Mouse (Mus musculus): ENCODE measurements around the gene Zfp160. TPM values are rescaled to one million over a fixed set of nuclear protein-coding genes. Genes with fewer than 3 reads are reported as not detected.
"Not testable (repeated sequence)": the region's sequence is repeated elsewhere in the genome, so short reads cannot be mapped to it uniquely, and the experiment has no call there.

Gene Zfp160
- polyA plus RNA-seq, 1 experiment from 2014 or later = 6.4 TPM

DNA sequence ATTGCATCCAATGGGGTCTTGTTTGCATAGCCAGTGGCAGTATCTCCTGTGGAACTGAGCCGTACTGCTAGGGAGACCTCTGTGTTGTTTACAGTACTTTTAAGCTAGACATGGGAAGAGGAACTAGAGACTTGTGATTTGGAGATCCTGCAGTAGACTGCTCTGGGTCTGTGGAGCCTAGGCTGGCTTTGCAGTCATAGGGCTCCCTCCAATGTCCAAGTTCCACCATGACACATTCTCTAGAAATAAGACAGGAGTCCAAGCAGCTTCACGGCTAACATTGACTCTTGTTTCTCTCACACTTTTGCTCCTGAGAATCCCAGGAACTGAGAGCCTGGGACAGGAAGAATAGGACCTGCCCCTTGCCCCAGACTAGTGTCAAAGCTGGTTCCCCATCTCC, 44.6 kb downstream of the Zfp160 start:
- WGBS = 70% methylated on average over 2 of the region's 2 CpGs
- Histone ChIP-seq H3K9ac (ENCODE audit: low read length) (no peak overlapping the region), H3K4me2 (replicated peaks; ENCODE audit: low read depth) (no peak overlapping the region), H3K27me3 (ENCODE audit: control insufficient read depth, insufficient read depth, low read length) (no peaks in the 10 kb centered on the region), H3K9me3 (ENCODE audit: control insufficient read depth, low read length) (no peaks in the 10 kb centered on the region), H3K36me3 (ENCODE audit: control insufficient read depth, insufficient read depth, low read length) (no peaks in the 10 kb centered on the region), H3K4me1 (replicated peaks; ENCODE audit: control insufficient read depth, insufficient read depth) (no peaks in the 10 kb centered on the region), H3K27ac (replicated peaks) (no peak overlapping the region), H3K4me3 (ENCODE audit: low read depth, low read length) (no peak overlapping the region)
- ATAC-seq (ENCODE audit: low FRiP score, low TSS enrichment) = no peak
- no peak for DNase-seq (ENCODE audit: low spot score)
- TF ChIP-seq EP300 (optimal IDR thresholded peaks at IDR 0.05) = no peak
- peak; percentile 53 for TF ChIP-seq CTCF (IDR thresholded peaks at IDR 0.05; ENCODE audit: low read depth)

DNA sequence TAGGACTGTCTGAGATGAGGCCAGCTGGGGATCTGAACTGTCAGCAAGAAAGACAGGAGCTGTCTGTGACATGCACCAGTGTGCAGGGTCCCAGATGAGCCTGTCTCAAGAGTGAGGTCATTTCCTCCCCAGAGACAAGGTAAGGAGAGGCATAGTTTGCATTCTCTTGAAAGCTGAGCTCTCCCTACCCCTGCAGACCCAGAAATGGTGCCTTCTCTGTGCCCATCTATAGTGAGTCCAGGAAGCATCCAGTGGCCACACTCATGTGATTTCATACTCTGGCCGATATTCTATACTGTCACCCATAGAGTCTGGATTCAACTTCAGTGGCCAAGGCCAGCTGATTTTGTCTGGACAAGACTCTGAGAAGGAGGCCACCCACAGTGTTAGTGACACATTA, 46.4 kb downstream of the Zfp160 start:
- H3K27ac ChIP-seq (replicated peaks); H3K4me2 ChIP-seq (replicated peaks; ENCODE audit: low read depth); DNase-seq (ENCODE audit: low spot score); H3K9me3 ChIP-seq (ENCODE audit: control insufficient read depth, low read length); H3K36me3 ChIP-seq (ENCODE audit: control insufficient read depth, insufficient read depth, low read length); ATAC-seq (ENCODE audit: low FRiP score, low TSS enrichment); H3K4me3 ChIP-seq (ENCODE audit: low read depth, low read length); H3K27me3 ChIP-seq (ENCODE audit: control insufficient read depth, insufficient read depth, low read length); H3K4me1 ChIP-seq (replicated peaks; ENCODE audit: control insufficient read depth, insufficient read depth); H3K9ac ChIP-seq (ENCODE audit: low read length): not testable (repeated sequence)
- 82% methylated on average over 1 of the region's 1 CpGs for WGBS

DNA sequence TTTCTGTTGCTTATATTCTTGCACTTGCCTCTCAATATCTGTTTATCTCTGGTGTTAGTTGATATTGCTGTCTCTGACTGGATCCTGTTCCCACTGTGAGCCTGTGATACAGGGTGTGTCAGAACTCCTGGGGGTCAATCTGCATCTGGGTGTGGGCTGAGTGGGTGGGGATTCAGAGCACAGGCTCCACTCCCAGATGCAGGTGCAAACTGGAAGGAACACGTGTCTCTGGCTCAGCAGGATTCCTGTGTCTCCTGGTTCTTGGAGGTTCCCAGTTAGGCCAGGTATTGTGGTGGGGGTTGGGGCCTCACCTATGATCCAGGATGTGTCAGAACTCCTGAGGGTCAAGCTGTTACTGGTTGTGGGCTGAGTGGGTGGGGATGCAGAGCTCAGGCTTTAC, 56.8 kb downstream of the Zfp160 start:
- no peaks in the 10 kb centered on the region for H3K9me3 ChIP-seq (ENCODE audit: control insufficient read depth, low read length)
- H3K27me3 ChIP-seq (ENCODE audit: control insufficient read depth, insufficient read depth, low read length) = no peaks in the 10 kb centered on the region
- no peak overlapping the region for H3K9ac ChIP-seq (ENCODE audit: low read length)
- H3K4me2 ChIP-seq (replicated peaks; ENCODE audit: low read depth) = no peak overlapping the region
- ATAC-seq (ENCODE audit: low FRiP score, low TSS enrichment) (0 out of 2 replicates have a peak, but pooled peaks have one; percentile 29), DNase-seq (ENCODE audit: low spot score) (no peak)
- H3K4me3 ChIP-seq (ENCODE audit: low read depth, low read length) = no peak overlapping the region
- no peaks in the 10 kb centered on the region for H3K4me1 ChIP-seq (replicated peaks; ENCODE audit: control insufficient read depth, insufficient read depth)
- 20% methylated on average over 1 of the region's 1 CpGs for WGBS
- no peak overlapping the region for H3K27ac ChIP-seq (replicated peaks)
- TF ChIP-seq CTCF (IDR thresholded peaks at IDR 0.05; ENCODE audit: low read depth) (no peak), EP300 (optimal IDR thresholded peaks at IDR 0.05) (no peak)
- no peaks in the 10 kb centered on the region for H3K36me3 ChIP-seq (ENCODE audit: control insufficient read depth, insufficient read depth, low read length)

DNA sequence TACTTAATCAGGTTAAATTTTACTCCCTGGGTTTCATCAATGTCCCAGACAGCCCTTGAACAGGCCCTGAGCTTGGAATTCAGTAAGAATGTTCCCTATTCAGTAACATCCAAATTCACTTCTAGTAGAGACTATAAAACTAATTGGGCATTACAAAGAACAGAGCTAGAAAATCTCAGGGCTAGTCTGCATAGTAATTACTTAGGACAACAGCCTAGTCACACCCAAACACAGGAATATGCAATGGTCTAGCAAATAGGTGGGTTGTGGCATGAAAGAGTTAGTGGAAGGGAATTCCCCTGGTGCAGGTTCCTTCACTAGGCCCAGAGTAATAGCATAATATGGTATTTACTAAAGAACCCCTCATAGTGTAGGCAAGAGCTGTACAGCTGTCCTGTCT, 58.3 kb downstream of the Zfp160 start:
- TF ChIP-seq CTCF (IDR thresholded peaks at IDR 0.05; ENCODE audit: low read depth) (no peak), EP300 (optimal IDR thresholded peaks at IDR 0.05) (no peak)

DNA sequence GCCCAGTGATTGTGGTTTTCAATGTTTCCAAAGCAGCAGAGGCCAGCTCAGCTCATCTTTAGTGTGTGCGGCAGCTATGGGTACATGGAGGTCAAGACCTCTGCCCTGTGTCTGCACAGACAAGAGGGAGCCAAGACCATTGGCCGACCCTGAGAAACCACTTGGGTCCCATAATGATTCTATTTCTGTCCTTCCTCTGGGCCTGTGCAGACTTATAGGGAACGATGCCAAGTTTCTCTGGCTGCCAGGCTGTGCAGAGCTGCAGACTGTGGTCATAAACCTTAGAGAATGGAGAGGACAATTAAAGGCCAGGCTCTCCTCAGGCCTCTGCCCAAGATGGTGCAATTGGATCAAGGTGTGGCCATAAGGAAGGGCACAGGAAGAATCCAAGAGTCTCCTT, 60.7 kb downstream of the Zfp160 start:
- H3K4me2 ChIP-seq (replicated peaks; ENCODE audit: low read depth); H3K9me3 ChIP-seq (ENCODE audit: control insufficient read depth, low read length); H3K27me3 ChIP-seq (ENCODE audit: control insufficient read depth, insufficient read depth, low read length); H3K36me3 ChIP-seq (ENCODE audit: control insufficient read depth, insufficient read depth, low read length); H3K27ac ChIP-seq (replicated peaks); ATAC-seq (ENCODE audit: low FRiP score, low TSS enrichment); H3K9ac ChIP-seq (ENCODE audit: low read length); DNase-seq (ENCODE audit: low spot score); H3K4me1 ChIP-seq (replicated peaks; ENCODE audit: control insufficient read depth, insufficient read depth); H3K4me3 ChIP-seq (ENCODE audit: low read depth, low read length): not testable (repeated sequence)
- WGBS = no CpG with 5 or more reads among the region's 3 CpGs

More for the DNA sequence above, 58.3 kb downstream of the Zfp160 start:
- H3K27me3 ChIP-seq (ENCODE audit: control insufficient read depth, insufficient read depth, low read length) = no peaks in the 10 kb centered on the region
- H3K9ac ChIP-seq (ENCODE audit: low read length) = no peak overlapping the region
- no peaks in the 10 kb centered on the region for H3K36me3 ChIP-seq (ENCODE audit: control insufficient read depth, insufficient read depth, low read length)
- H3K9me3 ChIP-seq (ENCODE audit: control insufficient read depth, low read length) = no peaks in the 10 kb centered on the region
- DNase-seq (ENCODE audit: low spot score) (no peak), ATAC-seq (ENCODE audit: low FRiP score, low TSS enrichment) (no peak)
- no peak overlapping the region for H3K4me2 ChIP-seq (replicated peaks; ENCODE audit: low read depth)
- H3K27ac ChIP-seq (replicated peaks) = no peak overlapping the region
- H3K4me3 ChIP-seq (ENCODE audit: low read depth, low read length) = no peak overlapping the region
- H3K4me1 ChIP-seq (replicated peaks; ENCODE audit: control insufficient read depth, insufficient read depth) = no peaks in the 10 kb centered on the region

DNA sequence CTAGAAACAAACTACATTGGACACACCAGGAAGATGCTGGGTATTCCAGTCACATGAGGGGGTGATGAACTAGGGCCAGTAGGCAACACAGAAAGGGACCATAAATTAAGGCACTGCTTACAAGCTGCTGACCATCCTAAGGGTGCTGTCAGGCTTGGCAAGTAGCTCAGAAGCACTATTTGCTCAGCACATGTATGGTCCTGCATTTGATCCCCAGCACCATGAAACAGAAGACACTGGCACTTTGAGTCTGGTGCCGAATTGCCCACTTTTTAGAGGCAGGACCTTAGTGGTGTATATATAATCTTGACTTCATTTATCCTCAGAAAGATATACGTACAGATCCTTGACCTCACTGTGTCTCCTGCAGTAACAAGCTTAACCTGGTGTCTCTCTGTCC, 62.3 kb downstream of the Zfp160 start:
- not testable (repeated sequence) for H3K4me2 ChIP-seq (replicated peaks; ENCODE audit: low read depth); H3K4me3 ChIP-seq (ENCODE audit: low read depth, low read length); H3K4me1 ChIP-seq (replicated peaks; ENCODE audit: control insufficient read depth, insufficient read depth); H3K27me3 ChIP-seq (ENCODE audit: control insufficient read depth, insufficient read depth, low read length); H3K9ac ChIP-seq (ENCODE audit: low read length); H3K36me3 ChIP-seq (ENCODE audit: control insufficient read depth, insufficient read depth, low read length); H3K27ac ChIP-seq (replicated peaks); H3K9me3 ChIP-seq (ENCODE audit: control insufficient read depth, low read length); ATAC-seq (ENCODE audit: low FRiP score, low TSS enrichment); DNase-seq (ENCODE audit: low spot score)
- WGBS = 73% methylated on average over 2 of the region's 2 CpGs

Other genes starting within 250 kb of the Zfp160 start
- gene Vmn1r228, start 222.7 kb upstream of the Zfp160 start, polyA plus RNA-seq (2015; fragmentation: Nextera tagmentation; extraction: Ambion mirVana) = not detected in 2 replicates
- 0.07 TPM in 1 of 2 replicates, not detected in the other for gene Vmn1r229, start 197.3 kb upstream of the Zfp160 start, polyA plus RNA-seq (2015; fragmentation: Nextera tagmentation; extraction: Ambion mirVana)
- not detected in 2 replicates for gene Vmn1r230, start 168.5 kb upstream of the Zfp160 start, polyA plus RNA-seq (2015; fragmentation: Nextera tagmentation; extraction: Ambion mirVana)
- gene Vmn1r231, start 103.8 kb upstream of the Zfp160 start, polyA plus RNA-seq (2015; fragmentation: Nextera tagmentation; extraction: Ambion mirVana) = not detected in 2 replicates
- not detected in 2 replicates for gene Vmn1r232, start 89.2 kb upstream of the Zfp160 start, polyA plus RNA-seq (2015; fragmentation: Nextera tagmentation; extraction: Ambion mirVana)
- gene Ppp2r1a, start 63.6 kb upstream of the Zfp160 start, polyA plus RNA-seq (2015; fragmentation: Nextera tagmentation; extraction: Ambion mirVana) = 217 and 233 TPM in 2 replicates
- 0.05 TPM in 1 of 2 replicates, not detected in the other for gene Vmn1r233, start 12.4 kb upstream of the Zfp160 start, polyA plus RNA-seq (2015; fragmentation: Nextera tagmentation; extraction: Ambion mirVana)
- gene Vmn1r234, start 217.2 kb downstream of the Zfp160 start, polyA plus RNA-seq (2015; fragmentation: Nextera tagmentation; extraction: Ambion mirVana) = 0.04 TPM in 1 of 2 replicates, not detected in the other
- not detected in 2 replicates for gene Vmn1r235, start 247.5 kb downstream of the Zfp160 start, polyA plus RNA-seq (2015; fragmentation: Nextera tagmentation; extraction: Ambion mirVana)